Mouse (Mus musculus) embryonic facial prominence, embryonic 10.5 days (tissue): ENCODE data around the gene Fam192a. TPM values are rescaled to one million over a fixed set of nuclear protein-coding genes. Genes with fewer than 3 reads are reported as not detected.

Experiments
- DNase-seq: peaks from one replicate; pipeline ENCODE4 v3.0.0-alpha.2; 2017; ENCODE audit warnings: low spot score
- H3K27ac ChIP-seq: fragments of 300-500 bp; sonication (generic); replicated peaks from 2 replicates; pipeline ENCODE4 v1.5.1; 2016; ENCODE audit warnings: mild to moderate bottlenecking
- H3K27me3 ChIP-seq: fragments of 300-500 bp; sonication (generic); replicated peaks from 2 replicates; pipeline ENCODE4 v1.6.1; 2016; ENCODE audit warnings: low read depth, mild to moderate bottlenecking; ENCODE audit not compliant: poor library complexity, severe bottlenecking
- H3K36me3 ChIP-seq: fragments of 300-500 bp; sonication (generic); replicated peaks from 2 replicates; pipeline ENCODE4 v1.6.1; 2016; ENCODE audit warnings: mild to moderate bottlenecking, moderate library complexity
- H3K4me1 ChIP-seq: fragments of 300-500 bp; sonication (generic); 2 replicates; pipeline ENCODE4 v1.6.1; 2016
- H3K4me3 ChIP-seq: fragments of 300-500 bp; sonication (generic); 2 replicates; pipeline ENCODE4 v1.5.1; 2016; ENCODE audit warnings: mild to moderate bottlenecking, moderate library complexity
- H3K9me3 ChIP-seq: fragments of 300-500 bp; sonication (generic); 2 replicates; pipeline ENCODE4 v1.6.1; 2016; ENCODE audit warnings: mild to moderate bottlenecking
- WGBS: fragments of 180-500 bp; shearing (Covaris S2); methylation state at CpG from one replicate; pipeline ENCODE4 v1.1.7; 2016; 5-methylcytosine and 5-hydroxymethylcytosine counted together
- polyA plus RNA-seq: library from polyadenylated mRNA; unstranded; fragments of >200 nt; fragmentation: Nextera tagmentation; extraction: Ambion mirVana; gene quantifications from 2 replicates; pipeline ENCODE4 v1.2.1, GENCODE M21; 2016

Gene Fam192a
- polyA plus RNA-seq, 1 experiment from 2014 or later, result 93.1 TPM

- 0 out of 2 replicates have a peak, but pooled peaks cover 7% of the 10 kb centered on the region for H3K27me3 ChIP-seq
- 90% methylated on average over 9 of the region's 9 CpGs for WGBS
Observed at GRCm38 (mm10) chr8:94524554-94524953, 77.2 kb downstream of the Fam192a start.

More at GRCm38 (mm10) chr8:94524554-94524953, 77.2 kb downstream of the Fam192a start:
- H3K4me3 ChIP-seq, result no peak overlapping the region
- H3K27ac ChIP-seq, result no peak overlapping the region
- H3K9me3 ChIP-seq, result no peaks in the 10 kb centered on the region
- no peaks in the 10 kb centered on the region for H3K4me1 ChIP-seq
- DNase-seq, result no peak
- H3K36me3 ChIP-seq, result no peaks in the 10 kb centered on the region

Other genes with a start within 250 kb of the Fam192a start
- gene Herpud1, start 215.6 kb downstream of the Fam192a start, polyA plus RNA-seq, result 53.2 and 58.8 TPM in 2 replicates
- 0.06 TPM in 1 of 2 replicates, not detected in the other for gene Nlrc5, start 167.6 kb downstream of the Fam192a start, polyA plus RNA-seq
- 9.1 and 9.9 TPM in 2 replicates for gene Cpne2, start 69.0 kb downstream of the Fam192a start, polyA plus RNA-seq
- gene Rspry1, start 60 bp downstream of the Fam192a start, polyA plus RNA-seq, result 43.8 and 47.1 TPM in 2 replicates
- 179 and 184 TPM in 2 replicates for gene Arl2bp, start 64.6 kb upstream of the Fam192a start, polyA plus RNA-seq
- 0.27 and 0.34 TPM in 2 replicates for gene Pllp, start 94.3 kb upstream of the Fam192a start, polyA plus RNA-seq
- not detected in 2 replicates for gene Ccl22, start 143.6 kb upstream of the Fam192a start, polyA plus RNA-seq
- 4.5 and 5.5 TPM in 2 replicates for gene Cx3cl1, start 170.0 kb upstream of the Fam192a start, polyA plus RNA-seq
- not detected in 2 replicates for gene Ccl17, start 208.5 kb upstream of the Fam192a start, polyA plus RNA-seq
- gene Coq9, start 236.3 kb upstream of the Fam192a start, polyA plus RNA-seq, result 48.1 and 49.6 TPM in 2 replicates
- gene Ciapin1, start 236.4 kb upstream of the Fam192a start, polyA plus RNA-seq, result 193 and 200 TPM in 2 replicates